Mouse (Mus musculus) testis, adult 2 months (tissue): ENCODE data around the gene Mfsd4b1. TPM values are rescaled to one million over a fixed set of nuclear protein-coding genes. Genes with fewer than 3 reads are reported as not detected.

Source experiments
- H3K27ac ChIP-seq: fragments of 200-500 bp; 2 replicates; pipeline ENCODE4 v1.5.1; 2012; ENCODE audit warnings: low read depth, low read length; ENCODE audit not compliant: control insufficient read depth, insufficient read depth
- H3K27me3 ChIP-seq: fragments of 200-500 bp; 2 replicates; pipeline ENCODE4 v1.6.1; 2012; ENCODE audit warnings: mild to moderate bottlenecking, low read length, moderate library complexity; ENCODE audit not compliant: control insufficient read depth, insufficient read depth
- H3K36me3 ChIP-seq: fragments of 200-500 bp; 2 replicates; pipeline ENCODE4 v1.6.1; 2012; ENCODE audit warnings: mild to moderate bottlenecking, low read length; ENCODE audit not compliant: control insufficient read depth, insufficient read depth
- H3K4me1 ChIP-seq: fragments of 200-500 bp; 2 replicates; pipeline ENCODE4 v1.6.1; 2012; ENCODE audit warnings: low read length; ENCODE audit not compliant: control insufficient read depth, insufficient read depth
- H3K4me3 ChIP-seq: fragments of 200-500 bp; 2 replicates; pipeline ENCODE4 v1.5.1; 2012; ENCODE audit warnings: low read depth, mild to moderate bottlenecking, low read length, moderate library complexity, mixed read lengths; ENCODE audit not compliant: control insufficient read depth
- CTCF ChIP-seq: fragments of 200-500 bp; IDR thresholded peaks from 2 replicates; pipeline ENCODE4 v1.5.1; 2012; ENCODE audit warnings: low read depth, mild to moderate bottlenecking, inconsistent platforms, low read length, moderate library complexity; ENCODE audit not compliant: control insufficient read depth, insufficient read depth, insufficient replicate concordance
- POLR2A ChIP-seq: fragments of 200-500 bp; IDR thresholded peaks from 2 replicates; pipeline ENCODE4 v1.6.1; 2012; ENCODE audit warnings: low read depth, mild to moderate bottlenecking, inconsistent platforms, low read length, moderate library complexity; ENCODE audit not compliant: control insufficient read depth
- polyA plus RNA-seq: library from polyadenylated mRNA; depleted of rRNA; stranded (reverse); fragments of >200 nt; gene quantifications from 2 replicates; pipeline ENCODE4 v1.2.3, GENCODE M21; 2012

Gene Mfsd4b1
- polyA plus RNA-seq, 1 experiment = 0.27 TPM

- H3K27me3 ChIP-seq = no peaks in the 10 kb centered on the region
- no peak for TF ChIP-seq POLR2A
- TF ChIP-seq CTCF = no peak
- no peaks in the 10 kb centered on the region for H3K36me3 ChIP-seq
- no peaks in the 10 kb centered on the region for H3K4me1 ChIP-seq
- no peak overlapping the region for H3K4me3 ChIP-seq
- no peak overlapping the region for H3K27ac ChIP-seq
Observed at GRCm38 (mm10) chr10:40054455-40054854, 29.4 kb upstream of the Mfsd4b1 start.

- Histone ChIP-seq H3K27ac (no peak overlapping the region), H3K4me1 (no peaks in the 10 kb centered on the region), H3K27me3 (no peaks in the 10 kb centered on the region), H3K4me3 (no peak overlapping the region), H3K36me3 (no peaks in the 10 kb centered on the region)
- TF ChIP-seq POLR2A (no peak), CTCF (no peak)
Observed at GRCm38 (mm10) chr10:40053896-40054295, 28.8 kb upstream of the Mfsd4b1 start.

GRCm38 (mm10) chr10:40053257-40053895 is 28.3 kb upstream of the Mfsd4b1 start:
- Histone ChIP-seq H3K27ac (no peak overlapping the region), H3K4me3 (no peak overlapping the region), H3K4me1 (no peaks in the 10 kb centered on the region), H3K27me3 (no peaks in the 10 kb centered on the region), H3K36me3 (no peaks in the 10 kb centered on the region)
- no peak for TF ChIP-seq POLR2A
- TF ChIP-seq CTCF = no peak

GRCm38 (mm10) chr10:40051997-40052396 is 26.9 kb upstream of the Mfsd4b1 start:
- no peak overlapping the region for H3K27ac ChIP-seq
- no peaks in the 10 kb centered on the region for H3K36me3 ChIP-seq
- H3K4me3 ChIP-seq = no peak overlapping the region
- no peak for TF ChIP-seq POLR2A
- TF ChIP-seq CTCF = no peak
- no peaks in the 10 kb centered on the region for H3K4me1 ChIP-seq
- H3K27me3 ChIP-seq = no peaks in the 10 kb centered on the region

GRCm38 (mm10) chr10:40050763-40051162 is 25.7 kb upstream of the Mfsd4b1 start:
- Histone ChIP-seq H3K4me3 (no peak overlapping the region), H3K36me3 (no peaks in the 10 kb centered on the region), H3K27ac (no peak overlapping the region), H3K27me3 (no peaks in the 10 kb centered on the region), H3K4me1 (no peaks in the 10 kb centered on the region)
- no peak for TF ChIP-seq CTCF
- no peak for TF ChIP-seq POLR2A

- no peak overlapping the region for H3K27ac ChIP-seq
- H3K4me3 ChIP-seq = no peak overlapping the region
- H3K27me3 ChIP-seq = no peaks in the 10 kb centered on the region
- H3K4me1 ChIP-seq = no peaks in the 10 kb centered on the region
- H3K36me3 ChIP-seq = no peaks in the 10 kb centered on the region
- TF ChIP-seq POLR2A (no peak), CTCF (peak; percentile 47; the same call in 1 of the 2 replicates)
Observed at GRCm38 (mm10) chr10:40041339-40041738, 16.3 kb upstream of the Mfsd4b1 start.

- H3K27ac ChIP-seq = no peak overlapping the region
- H3K4me3 ChIP-seq = no peak overlapping the region
- no peak for TF ChIP-seq POLR2A
- no peak for TF ChIP-seq CTCF
- H3K36me3 ChIP-seq = no peaks in the 10 kb centered on the region
- no peaks in the 10 kb centered on the region for H3K27me3 ChIP-seq
- H3K4me1 ChIP-seq = no peaks in the 10 kb centered on the region
Observed at GRCm38 (mm10) chr10:40036686-40037560, 11.9 kb upstream of the Mfsd4b1 start.

GRCm38 (mm10) chr10:40034956-40035355 is 9.9 kb upstream of the Mfsd4b1 start:
- Histone ChIP-seq H3K4me3 (no peak overlapping the region), H3K4me1 (no peaks in the 10 kb centered on the region), H3K36me3 (no peaks in the 10 kb centered on the region), H3K27me3 (no peaks in the 10 kb centered on the region), H3K27ac (no peak overlapping the region)
- no peak for TF ChIP-seq CTCF
- TF ChIP-seq POLR2A = no peak
